Mouse (Mus musculus) heart, postnatal 0 days (tissue): ENCODE data around the gene Mab21l1. TPM values are rescaled to one million over a fixed set of nuclear protein-coding genes. Genes with fewer than 3 reads are reported as not detected.
A peak's percentile ranks its signal among the peaks of the same experiment; 100 is the strongest.

ENCODE experiments used
- ATAC-seq: fragments of 200-750 bp; cut with Nextera tagmentation; 2 replicates; pipeline ENCODE4 v1.8.0; 2017; ENCODE audit warnings: low read depth, moderate number of reproducible peaks, moderate library complexity; ENCODE audit not compliant: insufficient read depth
- DNase-seq: peaks from one replicate; pipeline ENCODE4 v3.0.0-alpha.2; 2016; ENCODE audit warnings: low spot score
- H3K27ac ChIP-seq: fragments of 300-500 bp; sonication (generic); 2 replicates; pipeline ENCODE4 v1.5.1; 2014; ENCODE audit warnings: low read depth, mild to moderate bottlenecking
- H3K27me3 ChIP-seq: fragments of 300-500 bp; sonication (generic); 2 replicates; pipeline ENCODE4 v1.6.1; 2014; ENCODE audit warnings: low read length, mixed read lengths; ENCODE audit not compliant: control insufficient read depth, insufficient read depth
- H3K36me3 ChIP-seq: fragments of 300-500 bp; sonication (generic); replicated peaks from 2 replicates; pipeline ENCODE4 v1.6.1; 2014; ENCODE audit warnings: low read length, mixed read lengths; ENCODE audit not compliant: control insufficient read depth, insufficient read depth
- H3K4me1 ChIP-seq: fragments of 300-500 bp; sonication (generic); 2 replicates; pipeline ENCODE4 v1.6.1; 2014; ENCODE audit warnings: antibody characterized with exemption; ENCODE audit not compliant: control insufficient read depth, insufficient read depth
- H3K4me2 ChIP-seq: fragments of 300-500 bp; sonication (generic); 2 replicates; pipeline ENCODE4 v1.6.1; 2014; ENCODE audit warnings: low read depth, mild to moderate bottlenecking, low read length, moderate library complexity
- H3K4me3 ChIP-seq: fragments of 300-500 bp; sonication (generic); 2 replicates; pipeline ENCODE4 v1.5.1; 2014; ENCODE audit warnings: low read depth, low read length
- H3K9ac ChIP-seq: fragments of 300-500 bp; sonication (generic); replicated peaks from 2 replicates; pipeline ENCODE4 v1.6.1; 2014; ENCODE audit warnings: low read depth, low read length, mixed read lengths
- H3K9me3 ChIP-seq: fragments of 300-500 bp; sonication (generic); replicated peaks from 2 replicates; pipeline ENCODE4 v1.6.1; 2016; ENCODE audit warnings: low read length; ENCODE audit not compliant: control insufficient read depth
- CTCF ChIP-seq: IDR thresholded peaks from 2 replicates; pipeline ENCODE4 v1.5.1; 2016; ENCODE audit warnings: antibody characterized with exemption, control low read depth, low read depth
- EP300 ChIP-seq: IDR thresholded peaks from 2 replicates; pipeline ENCODE4 v1.6.1; 2016; ENCODE audit warnings: antibody characterized with exemption, low read depth
- WGBS: fragments of 180-500 bp; shearing (Covaris S2); extraction: QIAGEN DNeasy Blood & Tissue Kit; methylation state at CpG from one replicate; pipeline ENCODE4 v1.1.7; 2014; 5-methylcytosine and 5-hydroxymethylcytosine counted together
- polyA plus RNA-seq: library from polyadenylated mRNA; unstranded; fragments of >200 nt; fragmentation: Nextera tagmentation; extraction: Ambion mirVana; gene quantifications from 2 replicates; pipeline ENCODE4 v1.2.1, GENCODE M21; 2015
- total RNA-seq: library from RNA; depleted of rRNA; stranded (reverse); fragments of >200 nt; gene quantifications from 2 replicates; pipeline ENCODE4 v1.2.3, GENCODE M21; 2014; ENCODE audit warnings: low replicate concordance

Mab21l1 gene
- total and polyA plus RNA-seq, 2 experiments from 2014 or later: 0.33 TPM; not detected in 1

GRCm38 (mm10) chr3:55780120-55781070 is 1.9 kb upstream of the Mab21l1 start:
- Histone ChIP-seq H3K36me3 (no peaks in the 10 kb centered on the region; the same call in 1 of the 2 replicates), H3K4me1 (peaks cover 7% of the 10 kb centered on the region; the same call in 1 of the 2 replicates), H3K27ac (no peak overlapping the region), H3K4me2 (peak overlapping the region; percentile 64), H3K9me3 (no peaks in the 10 kb centered on the region; the same call in 1 of the 2 replicates), H3K4me3 (peak overlapping the region; percentile 39), H3K27me3 (peaks cover 57% of the 10 kb centered on the region), H3K9ac (no peak overlapping the region)
- ATAC-seq (peak; percentile 49), DNase-seq (no peak)
- TF ChIP-seq CTCF: no peak
- no peak for TF ChIP-seq EP300
- WGBS: 11% methylated on average over 53 of the region's 53 CpGs

GRCm38 (mm10) chr3:55781429-55782055 is 768 bp upstream of the Mab21l1 start:
- TF ChIP-seq EP300: no peak
- Histone ChIP-seq H3K4me1 (peaks cover 7% of the 10 kb centered on the region; the same call in 1 of the 2 replicates), H3K36me3 (no peaks in the 10 kb centered on the region; the same call in 1 of the 2 replicates), H3K27me3 (peaks cover 68% of the 10 kb centered on the region), H3K4me3 (no peak overlapping the region), H3K27ac (no peak overlapping the region), H3K9ac (no peak overlapping the region), H3K4me2 (no peak overlapping the region), H3K9me3 (no peaks in the 10 kb centered on the region; the same call in 1 of the 2 replicates)
- WGBS: 65% methylated on average over 5 of the region's 5 CpGs
- ATAC-seq (no peak), DNase-seq (no peak)

GRCm38 (mm10) chr3:55782771-55783170 is 461 bp downstream of the Mab21l1 start:
- H3K27ac ChIP-seq: no peak overlapping the region
- H3K9ac ChIP-seq: no peak overlapping the region
- DNase-seq: no peak
- TF ChIP-seq EP300 (no peak), CTCF (no peak)
- no peaks in the 10 kb centered on the region; the same call in 1 of the 2 replicates for H3K9me3 ChIP-seq
- WGBS: 20% methylated on average over 22 of the region's 22 CpGs
- peaks cover 7% of the 10 kb centered on the region; the same call in 1 of the 2 replicates for H3K4me1 ChIP-seq
- ATAC-seq: no peak
- H3K4me2 ChIP-seq: peak overlapping the region; percentile 69
- peaks cover 76% of the 10 kb centered on the region for H3K27me3 ChIP-seq
- H3K36me3 ChIP-seq: no peaks in the 10 kb centered on the region; the same call in 1 of the 2 replicates
- H3K4me3 ChIP-seq: peak overlapping the region; percentile 49

GRCm38 (mm10) chr3:55783171-55784081 is 1.1 kb downstream of the Mab21l1 start:
- DNase-seq: no peak
- H3K4me1 ChIP-seq: peaks cover 7% of the 10 kb centered on the region; the same call in 1 of the 2 replicates
- ATAC-seq: no peak
- H3K9me3 ChIP-seq: no peaks in the 10 kb centered on the region; the same call in 1 of the 2 replicates
- H3K27me3 ChIP-seq: peaks cover 76% of the 10 kb centered on the region
- 29% methylated on average over 45 of the region's 45 CpGs for WGBS
- peak overlapping the region; percentile 49 for H3K4me3 ChIP-seq
- H3K9ac ChIP-seq: no peak overlapping the region; the same call in 1 of the 2 replicates
- TF ChIP-seq CTCF (no peak), EP300 (no peak)
- H3K4me2 ChIP-seq: peak overlapping the region; percentile 69
- no peaks in the 10 kb centered on the region; the same call in 1 of the 2 replicates for H3K36me3 ChIP-seq
- H3K27ac ChIP-seq: no peak overlapping the region
